Mouse (Mus musculus): ENCODE data around the gene Prdm1.

DNA sequence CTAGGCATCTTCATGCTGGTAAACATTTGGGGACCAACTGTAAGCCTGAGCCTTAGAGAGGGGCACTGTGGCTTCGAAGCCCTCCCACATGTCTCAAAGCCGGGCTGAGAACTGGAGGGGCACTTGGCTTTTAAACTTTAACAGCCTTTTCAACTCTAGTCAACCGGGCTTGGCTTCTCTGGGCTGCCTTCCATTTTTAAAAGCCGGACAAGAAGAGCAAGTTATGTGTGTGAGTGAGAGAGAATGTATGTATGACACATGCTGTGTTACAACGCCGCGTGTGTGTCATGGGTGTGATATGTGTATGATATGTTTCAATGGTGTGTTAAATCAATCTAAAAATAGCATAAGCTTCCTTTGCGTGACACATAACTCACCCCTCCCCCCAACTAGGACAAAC is 66.0 kb downstream of the Prdm1 start:
- TF ChIP-seq CTCF (IDR thresholded peaks at IDR 0.05; ENCODE audit: low read depth), result no peak
- no peak for TF ChIP-seq EP300 (IDR thresholded peaks at IDR 0.05; ENCODE audit: low read depth)

Measured in liver, embryonic 14.5 days (tissue).